Mouse (Mus musculus) midbrain, embryonic 16.5 days (tissue): Measurements from ENCODE around the gene Pelo. TPM values are rescaled to one million over a fixed set of nuclear protein-coding genes. Genes with fewer than 3 reads are reported as not detected.

Source experiments
- ATAC-seq: fragments of 200-750 bp; cut with Nextera tagmentation; 2 replicates; pipeline ENCODE4 v1.8.0; 2017; ENCODE audit warnings: moderate TSS enrichment
- H3K27ac ChIP-seq: fragments of 300-500 bp; sonication (generic); 2 replicates; pipeline ENCODE4 v1.5.1; 2014; ENCODE audit warnings: mild to moderate bottlenecking, low read length, mixed read lengths
- H3K27me3 ChIP-seq: fragments of 300-500 bp; sonication (generic); 2 replicates; pipeline ENCODE4 v1.6.1; 2014; ENCODE audit warnings: low read depth, low read length, mixed read lengths; ENCODE audit not compliant: control insufficient read depth, insufficient read depth
- H3K36me3 ChIP-seq: fragments of 300-500 bp; sonication (generic); 2 replicates; pipeline ENCODE4 v1.6.1; 2014; ENCODE audit warnings: mild to moderate bottlenecking, low read length, moderate library complexity, mixed read lengths; ENCODE audit not compliant: control insufficient read depth, insufficient read depth
- H3K4me1 ChIP-seq: fragments of 300-500 bp; sonication (generic); 2 replicates; pipeline ENCODE4 v1.6.1; 2014; ENCODE audit warnings: mild to moderate bottlenecking, low read length, mixed read lengths; ENCODE audit not compliant: control insufficient read depth, insufficient read depth
- H3K4me2 ChIP-seq: fragments of 300-500 bp; sonication (generic); 2 replicates; pipeline ENCODE4 v1.6.1; 2014; ENCODE audit warnings: mild to moderate bottlenecking, low read length, mixed read lengths
- H3K4me3 ChIP-seq: fragments of 300-500 bp; sonication (generic); 2 replicates; pipeline ENCODE4 v1.5.1; 2014; ENCODE audit warnings: low read depth, mild to moderate bottlenecking, low read length, moderate library complexity, mixed read lengths
- H3K9ac ChIP-seq: fragments of 300-500 bp; sonication (generic); 2 replicates; pipeline ENCODE4 v1.6.1; 2014; ENCODE audit warnings: low read depth, low read length, mixed read lengths
- H3K9me3 ChIP-seq: fragments of 300-500 bp; sonication (generic); replicated peaks from 2 replicates; pipeline ENCODE4 v1.6.1; 2014; ENCODE audit warnings: mild to moderate bottlenecking, low read length, mixed read lengths; ENCODE audit not compliant: control insufficient read depth, poor library complexity, severe bottlenecking
- WGBS: fragments of 180-500 bp; shearing (Covaris S2); extraction: QIAGEN DNeasy Blood & Tissue Kit; methylation state at CpG from one replicate; pipeline ENCODE4 v1.1.7; 2014; 5-methylcytosine and 5-hydroxymethylcytosine counted together
- polyA plus RNA-seq: library from polyadenylated mRNA; unstranded; fragments of >200 nt; fragmentation: Nextera tagmentation; extraction: Ambion mirVana; gene quantifications from 2 replicates; pipeline ENCODE4 v1.2.1, GENCODE M21; 2015

Pelo gene
- polyA plus RNA-seq, 1 experiment from 2014 or later, result 4.6 TPM

DNA sequence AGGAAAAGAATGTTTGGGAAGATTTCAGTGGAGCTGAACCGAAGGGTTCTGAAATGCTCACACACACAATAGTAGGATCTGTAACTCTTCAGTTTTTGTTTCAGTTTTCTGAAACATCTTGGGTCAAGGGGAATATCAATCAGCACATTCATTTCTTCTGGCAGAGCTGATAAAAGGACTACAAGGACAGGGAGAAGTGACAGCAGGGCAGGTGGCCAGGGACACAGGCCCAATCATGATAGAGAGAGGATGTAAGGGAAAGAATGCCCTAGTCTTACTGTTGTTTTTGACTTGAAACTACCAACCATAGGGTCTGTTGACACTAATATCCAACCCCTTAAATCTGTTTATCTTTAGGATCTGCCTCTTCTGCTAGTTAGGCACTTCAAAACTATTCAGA is 34.5 kb upstream of the Pelo start:
- Histone ChIP-seq H3K4me1 (no peaks in the 10 kb centered on the region), H3K4me2 (no peak overlapping the region), H3K9me3 (no peaks in the 10 kb centered on the region), H3K4me3 (no peak overlapping the region), H3K27ac (no peak overlapping the region), H3K27me3 (no peaks in the 10 kb centered on the region), H3K9ac (no peak overlapping the region), H3K36me3 (no peaks in the 10 kb centered on the region)
- WGBS, result 90% methylated on average over 1 of the region's 1 CpGs
- ATAC-seq, result no peak

GRCm38 (mm10) chr13:115118756-115119155 is 28.8 kb upstream of the Pelo start:
- Histone ChIP-seq H3K4me1 (no peaks in the 10 kb centered on the region), H3K4me3 (no peak overlapping the region), H3K27me3 (no peaks in the 10 kb centered on the region), H3K9me3 (no peaks in the 10 kb centered on the region), H3K36me3 (no peaks in the 10 kb centered on the region), H3K9ac (no peak overlapping the region), H3K27ac (no peak overlapping the region), H3K4me2 (no peak overlapping the region)
- 60% methylated on average over 5 of the region's 5 CpGs for WGBS
- ATAC-seq, result no peak

GRCm38 (mm10) chr13:115118195-115118594 is 28.2 kb upstream of the Pelo start:
- WGBS, result 84% methylated on average over 3 of the region's 3 CpGs
- Histone ChIP-seq H3K27me3 (no peaks in the 10 kb centered on the region), H3K4me1 (no peaks in the 10 kb centered on the region), H3K4me3 (no peak overlapping the region), H3K36me3 (no peaks in the 10 kb centered on the region), H3K4me2 (no peak overlapping the region), H3K27ac (no peak overlapping the region), H3K9ac (no peak overlapping the region), H3K9me3 (no peaks in the 10 kb centered on the region)
- no peak for ATAC-seq

DNA sequence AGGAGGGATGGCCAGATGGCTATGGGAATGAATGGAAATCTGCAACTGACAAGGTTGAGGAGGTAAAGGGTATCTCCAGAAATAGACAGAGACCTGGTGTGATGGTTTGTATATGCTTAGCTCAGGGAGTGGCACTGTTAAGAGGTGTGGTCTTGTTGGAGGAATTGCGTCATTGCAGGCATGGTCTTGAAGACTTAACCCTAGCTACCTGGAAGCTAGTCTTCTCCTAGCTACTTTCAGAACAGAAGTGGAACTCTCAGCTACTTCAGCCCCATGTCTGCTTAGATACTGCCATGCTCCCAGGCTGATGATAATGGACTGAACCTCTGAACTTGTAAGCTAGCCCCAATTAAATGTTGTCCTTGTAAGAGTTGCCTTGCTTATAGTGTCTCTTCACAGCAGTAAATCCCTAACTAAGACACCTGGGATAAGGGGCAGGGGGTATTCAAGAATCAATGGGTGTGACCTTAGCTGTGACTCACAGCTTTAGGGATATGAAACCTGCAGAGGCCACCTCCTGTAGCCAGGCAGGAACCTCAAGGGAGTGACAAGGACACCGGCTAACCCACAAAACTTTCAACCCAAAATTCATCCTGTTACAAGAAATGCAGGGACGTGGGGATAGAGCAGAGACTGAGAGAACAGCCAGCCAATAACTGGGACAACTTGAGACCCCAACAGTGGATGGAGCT is 27.1 kb upstream of the Pelo start:
- H3K4me1 ChIP-seq, result no peaks in the 10 kb centered on the region
- 82% methylated on average over 3 of the region's 3 CpGs for WGBS
- ATAC-seq, result no peak
- no peak overlapping the region for H3K27ac ChIP-seq
- H3K4me3 ChIP-seq, result no peak overlapping the region
- no peak overlapping the region for H3K9ac ChIP-seq
- H3K4me2 ChIP-seq, result no peak overlapping the region
- H3K9me3 ChIP-seq, result no peaks in the 10 kb centered on the region
- H3K36me3 ChIP-seq, result no peaks in the 10 kb centered on the region
- H3K27me3 ChIP-seq, result no peaks in the 10 kb centered on the region

GRCm38 (mm10) chr13:115109628-115110027 is 19.6 kb upstream of the Pelo start:
- H3K27me3 ChIP-seq, result no peaks in the 10 kb centered on the region
- WGBS, result 79% methylated on average over 4 of the region's 4 CpGs
- no peak overlapping the region for H3K27ac ChIP-seq
- H3K36me3 ChIP-seq, result no peaks in the 10 kb centered on the region
- H3K9ac ChIP-seq, result no peak overlapping the region
- no peak overlapping the region for H3K4me3 ChIP-seq
- H3K9me3 ChIP-seq, result no peaks in the 10 kb centered on the region
- H3K4me1 ChIP-seq, result no peaks in the 10 kb centered on the region
- ATAC-seq, result no peak
- no peak overlapping the region for H3K4me2 ChIP-seq

DNA sequence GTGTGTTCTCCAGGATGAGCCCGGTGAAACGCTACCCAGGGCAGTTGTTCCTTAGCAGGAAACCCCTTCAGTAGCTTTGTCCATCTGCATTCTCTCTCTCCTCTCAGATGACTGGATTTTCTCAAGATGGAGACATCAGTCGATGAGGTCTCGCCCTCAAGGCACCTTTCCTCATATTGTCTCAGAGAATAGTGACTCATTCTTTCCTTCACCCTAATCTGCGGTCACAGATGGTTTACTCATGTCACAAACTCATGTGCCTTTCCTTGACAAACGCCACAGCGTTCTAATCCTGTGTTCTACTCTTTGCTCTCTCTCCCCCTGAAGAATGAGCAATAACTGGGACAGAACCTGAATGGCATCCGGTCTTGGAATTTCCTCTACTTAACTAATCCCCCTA is 17.4 kb upstream of the Pelo start:
- no peaks in the 10 kb centered on the region for H3K4me1 ChIP-seq
- 85% methylated on average over 8 of the region's 8 CpGs for WGBS
- ATAC-seq, result no peak

GRCm38 (mm10) chr13:115106183-115106582 is 16.2 kb upstream of the Pelo start:
- Histone ChIP-seq H3K4me3 (no peak overlapping the region), H3K27me3 (peaks cover 3% of the 10 kb centered on the region; the same call in 1 of the 2 replicates), H3K9me3 (no peaks in the 10 kb centered on the region), H3K27ac (no peak overlapping the region), H3K4me2 (no peak overlapping the region), H3K4me1 (peaks cover 7% of the 10 kb centered on the region; the same call in 1 of the 2 replicates), H3K9ac (no peak overlapping the region), H3K36me3 (no peaks in the 10 kb centered on the region)
- no peak for ATAC-seq
- 89% methylated on average over 10 of the region's 10 CpGs for WGBS

More for the DNA sequence above, 17.4 kb upstream of the Pelo start:
- Histone ChIP-seq H3K27ac (no peak overlapping the region), H3K9me3 (no peaks in the 10 kb centered on the region), H3K36me3 (no peaks in the 10 kb centered on the region), H3K4me2 (no peak overlapping the region), H3K27me3 (no peaks in the 10 kb centered on the region), H3K9ac (no peak overlapping the region), H3K4me3 (no peak overlapping the region)

- Histone ChIP-seq H3K4me3 (no peak overlapping the region), H3K27me3 (peaks cover 16% of the 10 kb centered on the region), H3K27ac (no peak overlapping the region), H3K4me1 (peaks cover 9% of the 10 kb centered on the region; the same call in 1 of the 2 replicates), H3K9me3 (no peaks in the 10 kb centered on the region), H3K4me2 (no peak overlapping the region), H3K36me3 (no peaks in the 10 kb centered on the region), H3K9ac (no peak overlapping the region)
- ATAC-seq, result no peak
- WGBS, result 97% methylated on average over 2 of the region's 2 CpGs
Measured at GRCm38 (mm10) chr13:115102754-115103153, 12.8 kb upstream of the Pelo start.

DNA sequence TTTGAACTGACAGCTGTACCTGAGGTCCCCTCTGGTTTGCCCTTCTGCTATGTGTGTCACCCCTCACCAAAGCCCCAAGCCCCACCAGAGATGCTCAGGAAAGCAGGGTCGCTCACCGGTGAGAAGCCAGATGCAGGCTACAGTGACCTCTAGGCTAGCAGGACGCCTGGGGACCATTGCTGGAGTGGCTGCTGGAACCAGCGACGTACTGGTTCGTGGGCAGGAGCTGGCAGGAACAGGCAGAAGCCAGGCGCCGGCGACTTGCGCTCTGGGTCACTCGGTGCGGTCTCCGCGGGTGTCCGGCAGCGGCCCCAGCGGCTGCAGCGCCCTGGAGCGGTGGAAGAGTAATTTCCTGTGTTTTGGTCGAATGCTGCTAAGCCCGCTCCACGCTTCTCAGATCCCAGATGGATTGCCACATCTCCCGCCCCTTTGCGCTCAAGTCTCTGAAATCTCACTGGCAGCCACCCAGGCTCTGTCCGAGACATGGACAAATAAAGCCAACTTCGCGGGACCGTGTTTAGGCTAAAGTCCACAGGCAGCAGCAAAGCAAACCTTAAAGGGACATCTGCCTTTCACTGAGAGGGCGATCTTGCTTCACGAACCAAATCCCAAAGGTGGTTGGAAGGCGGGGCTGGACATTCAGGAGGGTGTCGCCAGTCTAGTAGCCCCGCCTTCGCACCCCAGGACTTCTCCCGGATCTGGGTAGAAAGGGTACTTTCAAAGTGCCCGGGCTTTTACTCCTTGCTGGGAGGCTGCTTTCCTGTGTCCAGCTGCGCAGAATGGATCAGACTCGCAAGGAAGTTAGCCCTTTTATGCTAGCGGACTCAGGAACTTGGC is 11.6 kb upstream of the Pelo start, which contains the start of the genes Gm49395 and Itga1:
Gene Gm49395, minus strand, starts transcription at position 567 of the 837 bp plus-strand sequence.
Gene Itga1, minus strand, starts transcription at position 610 of the 837 bp plus-strand sequence.
- Histone ChIP-seq H3K36me3 (no peaks in the 10 kb centered on the region), H3K9ac (peak within 1 kb of the TSS; percentile 61), H3K27ac (peak within 1 kb of the TSS; percentile 51; the same call in 1 of the 2 replicates), H3K4me1 (peaks cover 9% of the 10 kb centered on the region; the same call in 1 of the 2 replicates), H3K4me2 (peak within 1 kb of the TSS; percentile 77), H3K9me3 (no peaks in the 10 kb centered on the region), H3K4me3 (peak within 1 kb of the TSS; percentile 49), H3K27me3 (peaks cover 16% of the 10 kb centered on the region)
- peak; percentile 75 for ATAC-seq
- under 1% methylated on average over 39 of the region's 39 CpGs for WGBS
